Mouse (Mus musculus) left cerebral cortex, postnatal 10 days (tissue): ENCODE measurements around the gene Inpp5f. TPM values are rescaled to one million over a fixed set of nuclear protein-coding genes. Genes with fewer than 3 reads are reported as not detected.
"Not testable (repeated sequence)": the region's sequence is repeated elsewhere in the genome, so short reads cannot be mapped to it uniquely, and the experiment has no call there.

Source experiments
- DNase-seq, 2 experiments: peaks; one replicate each; pipeline ENCODE4 v3.0.0; 2021 to 2022; ENCODE audit warnings: low spot score in 2 of 2, mixed read lengths in 1 of 2; ENCODE audit errors: extremely low spot score in 1 of 2
- intact Hi-C: fragments of 180-260 bp; cut with DNase I; formaldehyde crosslinking; loops from one replicate; pipeline ENCODE4 v1.15.1; 2025
- total RNA-seq, 2 experiments: library from RNA; stranded (reverse); gene quantifications; 2 replicates each; pipeline ENCODE4 v1.2.3; 2021

The Inpp5f gene
- total RNA-seq, 2 experiments from 2014 or later = 267 to 278 TPM

GRCm38 (mm10) chr7:128633156-128633555 lies 22.0 kb downstream of the Inpp5f start:
- intact Hi-C loops = no loop called here
- DNase-seq = no peak

GRCm38 (mm10) chr7:128639925-128640485 lies 28.9 kb downstream of the Inpp5f start:
- intact Hi-C loops = no loop called here
- no peak for DNase-seq

- intact Hi-C loops = no loop called here
- no peak for DNase-seq
Observed at GRCm38 (mm10) chr7:128641571-128641970, 30.4 kb downstream of the Inpp5f start.

- DNase-seq = no peak
- intact Hi-C loops = no loop called here
Observed at GRCm38 (mm10) chr7:128642386-128642785, 31.3 kb downstream of the Inpp5f start.

- intact Hi-C loops = no loop called here
- DNase-seq = no peak
Observed at GRCm38 (mm10) chr7:128656970-128657369, 45.8 kb downstream of the Inpp5f start.

- no peak for DNase-seq
- intact Hi-C loops = no loop called here
Observed at GRCm38 (mm10) chr7:128663906-128664305, 52.8 kb downstream of the Inpp5f start.

- intact Hi-C loops = no loop called here
- no peak for DNase-seq
Observed at GRCm38 (mm10) chr7:128664861-128665377, 53.8 kb downstream of the Inpp5f start.

- no peak for DNase-seq
- intact Hi-C loops = no loop called here
Observed at GRCm38 (mm10) chr7:128667788-128668187, 56.7 kb downstream of the Inpp5f start.

GRCm38 (mm10) chr7:128668831-128669230 lies 57.7 kb downstream of the Inpp5f start:
- DNase-seq = no peak
- intact Hi-C loops = no loop called here

GRCm38 (mm10) chr7:128671952-128672351 lies 60.8 kb downstream of the Inpp5f start:
- intact Hi-C loops = no loop called here
- no peak for DNase-seq

GRCm38 (mm10) chr7:128672408-128673010 lies 61.4 kb downstream of the Inpp5f start:
- no peak for DNase-seq
- intact Hi-C loops = no loop called here

GRCm38 (mm10) chr7:128678546-128678945 lies 67.4 kb downstream of the Inpp5f start:
- DNase-seq = no peak
- intact Hi-C loops = no loop called here

- DNase-seq = peak; percentile 80 to 86
- intact Hi-C loops = no loop called here
Observed at GRCm38 (mm10) chr7:128687821-128688564, 76.9 kb downstream of the Inpp5f start.

- intact Hi-C loops = no loop called here
- no peak for DNase-seq
Observed at GRCm38 (mm10) chr7:128689347-128689746, 78.2 kb downstream of the Inpp5f start.

- intact Hi-C loops = loop anchor here (2.0 to 5.0 kb wide), 4 partner anchors 229 to 443 kb away; partner anchors contain the start of genes Tgfb1i1 and Tial1
- DNase-seq = peak; percentile 91 to 93
Observed at GRCm38 (mm10) chr7:128690070-128690469, 78.9 kb downstream of the Inpp5f start.

- intact Hi-C loops = loop anchor here (2.0 to 5.0 kb wide), 4 partner anchors 230 to 443 kb away; partner anchors contain the start of genes Tgfb1i1 and Tial1
- peak; percentile 50 to 87 for DNase-seq
Observed at GRCm38 (mm10) chr7:128690796-128691195, 79.7 kb downstream of the Inpp5f start.

- DNase-seq = no peak
- intact Hi-C loops = loop anchor here (5.0 kb wide), 3 partner anchors 255 to 445 kb away; partner anchors contain the start of gene Tgfb1i1
Observed at GRCm38 (mm10) chr7:128692163-128692562, 81.0 kb downstream of the Inpp5f start.

- intact Hi-C loops = loop anchor here (5.0 kb wide), 3 partner anchors 258 to 448 kb away; partner anchors contain the start of gene Tgfb1i1
- no peak for DNase-seq
Observed at GRCm38 (mm10) chr7:128694848-128695247, 83.7 kb downstream of the Inpp5f start.

GRCm38 (mm10) chr7:128699959-128700358 lies 88.8 kb downstream of the Inpp5f start:
- DNase-seq, intact Hi-C loops: not testable (repeated sequence)
